Mouse (Mus musculus) MEL (cell line): Measurements from ENCODE around the gene Brsk1. TPM values are rescaled to one million over a fixed set of nuclear protein-coding genes. Genes with fewer than 3 reads are reported as not detected.

Source experiments
- DNase-seq: peaks from one replicate; pipeline ENCODE4 v3.0.0; 2011; ENCODE audit warnings: low read depth, low spot score
- H3K27ac ChIP-seq: 2 replicates; pipeline ENCODE4 v1.5.1; 2012; ENCODE audit warnings: low read depth, mild to moderate bottlenecking, control low read depth, low read length, moderate library complexity; ENCODE audit not compliant: control insufficient read depth
- H3K27me3 ChIP-seq, 2 experiments: fragments of 150-350 bp in 1 of 2; sonication (generic) in 1 of 2; 2 replicates each; pipeline ENCODE4 v1.6.1; 2012; ENCODE audit warnings: low read length in 2 of 2, mild to moderate bottlenecking in 2 of 2, improper control_type of control experiment in 1 of 2, moderate library complexity in 1 of 2; ENCODE audit not compliant: insufficient read depth in 2 of 2, control insufficient read depth in 1 of 2
- H3K36me3 ChIP-seq, 2 experiments: 2 replicates each; pipeline ENCODE4 v1.6.1; 2012 to 2014; ENCODE audit warnings: low read length in 2 of 2, improper control_type of control experiment in 1 of 2, inconsistent platforms in 1 of 2, mild to moderate bottlenecking in 1 of 2; ENCODE audit not compliant: insufficient read depth in 2 of 2, control insufficient read depth in 1 of 2
- H3K4me1 ChIP-seq, 2 experiments: fragments of 150-350 bp in 1 of 2; sonication (generic) in 1 of 2; 2 replicates each; pipeline ENCODE4 v1.6.1; 2012; ENCODE audit warnings: low read length in 2 of 2, improper control_type of control experiment in 1 of 2, mild to moderate bottlenecking in 1 of 2; ENCODE audit not compliant: insufficient read depth in 2 of 2, control insufficient read depth in 1 of 2
- H3K4me3 ChIP-seq, 2 experiments: fragments of 150-350 bp in 1 of 2; sonication (generic) in 1 of 2; 2 replicates each; pipeline ENCODE4 v1.5.1; 2012; ENCODE audit warnings: low read depth in 2 of 2, low read length in 2 of 2, mild to moderate bottlenecking in 2 of 2, moderate library complexity in 2 of 2, control low read depth in 1 of 2, improper control_type of control experiment in 1 of 2; ENCODE audit not compliant: control insufficient read depth in 1 of 2, insufficient read depth in 1 of 2
- H3K79me2 ChIP-seq: 2 replicates; pipeline ENCODE4 v1.6.1; 2012; ENCODE audit warnings: mild to moderate bottlenecking, low read length, moderate library complexity; ENCODE audit not compliant: control insufficient read depth, poor library complexity, insufficient read depth
- H3K9ac ChIP-seq: 2 replicates; pipeline ENCODE4 v1.6.1; 2012; ENCODE audit warnings: low read depth, mild to moderate bottlenecking, control low read depth, low read length, moderate library complexity; ENCODE audit not compliant: control insufficient read depth, poor library complexity, severe bottlenecking
- H3K9me3 ChIP-seq: fragments of 150-350 bp; sonication (generic); replicated peaks from 2 replicates; pipeline ENCODE4 v1.6.1; 2012; ENCODE audit warnings: mild to moderate bottlenecking, low read length, improper control_type of control experiment, moderate library complexity; ENCODE audit not compliant: insufficient read depth
- BHLHE40 ChIP-seq: IDR thresholded peaks from 2 replicates; pipeline ENCODE4 v1.6.1; 2012; ENCODE audit warnings: low read depth, mild to moderate bottlenecking, inconsistent platforms, low read length, improper control_type of control experiment, borderline replicate concordance
- CHD1 ChIP-seq: IDR thresholded peaks from 2 replicates; pipeline ENCODE4 v1.6.1; 2012; ENCODE audit warnings: low read depth, mild to moderate bottlenecking, inconsistent platforms, low read length, improper control_type of control experiment
- CHD2 ChIP-seq: IDR thresholded peaks from 2 replicates; pipeline ENCODE4 v1.6.1; 2011; ENCODE audit warnings: low read length, improper control_type of control experiment
- CTCF ChIP-seq, 3 experiments: IDR thresholded peaks in 2 of 3; conservative IDR thresholded peaks in 1 of 3; 2 replicates each; pipeline ENCODE4 v1.5.1; 2011 to 2012; ENCODE audit warnings: low read length in 3 of 3, low read depth in 2 of 3, mild to moderate bottlenecking in 2 of 3, improper control_type of control experiment in 1 of 3, inconsistent platforms in 1 of 3, mixed read lengths in 1 of 3, moderate library complexity in 1 of 3; ENCODE audit not compliant: control insufficient read depth in 1 of 3, insufficient read depth in 1 of 3, poor library complexity in 1 of 3, severe bottlenecking in 1 of 3
- ELF1 ChIP-seq: IDR thresholded peaks from 2 replicates; pipeline ENCODE4 v1.6.1; 2014; ENCODE audit warnings: low read depth, mild to moderate bottlenecking, inconsistent platforms, low read length, improper control_type of control experiment, moderate library complexity
- ETS1 ChIP-seq: IDR thresholded peaks from 2 replicates; pipeline ENCODE4 v1.6.1; 2012; ENCODE audit warnings: low read depth, mild to moderate bottlenecking, inconsistent platforms, low read length, improper control_type of control experiment, moderate library complexity
- GATA1 ChIP-seq: IDR thresholded peaks from 2 replicates; pipeline ENCODE4 v1.6.1; 2011; ENCODE audit warnings: low read depth, low read length, improper control_type of control experiment
- MAFK ChIP-seq: IDR thresholded peaks from 2 replicates; pipeline ENCODE4 v1.6.1; 2011; ENCODE audit warnings: low read depth, mild to moderate bottlenecking, low read length, improper control_type of control experiment, borderline replicate concordance
- MXI1 ChIP-seq: IDR thresholded peaks from 2 replicates; pipeline ENCODE4 v1.6.1; 2011; ENCODE audit warnings: mild to moderate bottlenecking, low read depth, low read length, improper control_type of control experiment
- NELFE ChIP-seq: IDR thresholded peaks from 2 replicates; pipeline ENCODE4 v1.6.1; 2011; ENCODE audit warnings: low read depth, low read length, improper control_type of control experiment
- SMC3 ChIP-seq: IDR thresholded peaks from 2 replicates; pipeline ENCODE4 v1.6.1; 2011; ENCODE audit warnings: low read depth, low read length, improper control_type of control experiment
- TBP ChIP-seq: IDR thresholded peaks from 2 replicates; pipeline ENCODE4 v1.8.0; 2011; ENCODE audit warnings: low read depth, low read length, improper control_type of control experiment
- UBTF ChIP-seq: IDR thresholded peaks from 2 replicates; pipeline ENCODE4 v1.6.1; 2012; ENCODE audit warnings: low read depth, mild to moderate bottlenecking, inconsistent platforms, low read length, improper control_type of control experiment, moderate library complexity, borderline replicate concordance; ENCODE audit not compliant: insufficient read depth
- USF1 ChIP-seq: IDR thresholded peaks from 2 replicates; pipeline ENCODE4 v1.6.1; 2014; ENCODE audit warnings: low read depth, mild to moderate bottlenecking, inconsistent platforms, low read length, improper control_type of control experiment, moderate library complexity
- ZC3H11A ChIP-seq: IDR thresholded peaks from 2 replicates; pipeline ENCODE4 v1.6.1; 2012; ENCODE audit warnings: low read depth, mild to moderate bottlenecking, inconsistent platforms, low read length, improper control_type of control experiment
- ZKSCAN1 ChIP-seq: IDR thresholded peaks from 2 replicates; pipeline ENCODE4 v1.6.1; 2012; ENCODE audit warnings: low read depth, mild to moderate bottlenecking, inconsistent platforms, low read length, improper control_type of control experiment, moderate library complexity
- polyA plus RNA-seq, 2 experiments: library from polyadenylated mRNA; stranded (reverse) in 1 of 2; unstranded in 1 of 2; fragments of >175 nt in 1 of 2; fragments of >200 nt in 1 of 2; gene quantifications; 2 replicates each; pipeline versions ENCODE4 v1.2.1 to v1.2.4; 2012; ENCODE audit warnings: low replicate concordance in 2 of 2, low read depth in 1 of 2; ENCODE audit not compliant: insufficient read length in 2 of 2, insufficient read depth in 1 of 2, missing spikeins in 1 of 2
- total RNA-seq: library from RNA; depleted of rRNA; stranded (reverse); fragments of 300-350 nt; gene quantifications from 2 replicates; pipeline ENCODE4 v1.2.3, GENCODE M21; 2012

Brsk1 gene
- total and polyA plus RNA-seq, 3 experiments, result 0.06 TPM; not detected in 2

DNA sequence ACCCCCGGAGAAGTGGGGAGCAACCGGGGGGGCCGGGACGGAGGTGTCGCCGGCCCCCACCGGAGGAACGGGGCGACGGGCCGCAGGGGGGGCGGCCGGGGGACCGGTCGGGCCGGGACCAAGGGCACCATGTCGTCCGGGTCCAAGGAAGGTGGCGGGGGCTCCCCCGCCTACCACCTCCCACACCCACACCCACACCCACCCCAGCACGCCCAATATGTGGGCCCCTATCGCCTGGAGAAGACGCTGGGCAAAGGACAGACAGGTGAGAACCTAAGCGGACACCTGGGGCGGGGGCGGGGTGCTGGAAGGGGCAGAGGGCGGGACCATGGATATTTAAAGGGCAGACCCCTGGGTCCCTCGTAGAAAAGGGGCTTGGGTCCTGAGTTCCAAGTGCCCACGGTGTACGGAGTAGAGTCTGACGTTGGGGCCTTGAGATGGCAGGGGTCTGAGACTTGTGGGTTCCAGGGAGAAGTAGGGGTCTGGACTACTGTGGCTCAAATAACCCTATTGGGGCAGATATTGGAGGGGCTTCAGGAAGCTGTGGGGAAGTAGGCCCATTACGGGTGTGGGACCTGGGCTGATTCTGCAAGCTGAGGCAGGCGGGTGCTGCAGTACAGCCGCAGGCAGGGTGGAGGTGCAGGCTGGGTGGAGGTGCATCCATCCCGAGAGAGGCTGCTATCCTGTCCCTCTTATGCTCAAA is 698 bp downstream of the Brsk1 start:
- no peaks in the 10 kb centered on the region for H3K36me3 ChIP-seq
- H3K9ac ChIP-seq, result no peak overlapping the region
- no peak for DNase-seq
- H3K4me1 ChIP-seq, result no peaks in the 10 kb centered on the region
- no peak overlapping the region for H3K4me3 ChIP-seq
- H3K27ac ChIP-seq, result no peak overlapping the region
- no peaks in the 10 kb centered on the region for H3K9me3 ChIP-seq
- TF ChIP-seq MXI1, result no peak
- no peak for TF ChIP-seq ELF1
- no peak for TF ChIP-seq TBP
- no peak for TF ChIP-seq MAFK
- no peak for TF ChIP-seq BHLHE40
- TF ChIP-seq GATA1, result no peak
- no peak for TF ChIP-seq NELFE
- no peak for TF ChIP-seq SMC3
- no peak for TF ChIP-seq ZKSCAN1
- no peak for TF ChIP-seq CTCF (IDR thresholded peaks at IDR 0.05 in 2 of 3, conservative IDR thresholded peaks at IDR 0.05 in 1 of 3; ENCODE audit: control insufficient read depth in 1 of 3, insufficient read depth in 1 of 3, low read depth in 2 of 3, low read length in 3 of 3, poor library complexity in 1 of 3, severe bottlenecking in 1 of 3)
- no peak for TF ChIP-seq UBTF
- TF ChIP-seq ETS1, result no peak
- TF ChIP-seq ZC3H11A, result no peak
- TF ChIP-seq CHD2, result no peak
- no peaks in the 10 kb centered on the region for H3K79me2 ChIP-seq
- H3K27me3 ChIP-seq, result no peaks in the 10 kb centered on the region

DNA sequence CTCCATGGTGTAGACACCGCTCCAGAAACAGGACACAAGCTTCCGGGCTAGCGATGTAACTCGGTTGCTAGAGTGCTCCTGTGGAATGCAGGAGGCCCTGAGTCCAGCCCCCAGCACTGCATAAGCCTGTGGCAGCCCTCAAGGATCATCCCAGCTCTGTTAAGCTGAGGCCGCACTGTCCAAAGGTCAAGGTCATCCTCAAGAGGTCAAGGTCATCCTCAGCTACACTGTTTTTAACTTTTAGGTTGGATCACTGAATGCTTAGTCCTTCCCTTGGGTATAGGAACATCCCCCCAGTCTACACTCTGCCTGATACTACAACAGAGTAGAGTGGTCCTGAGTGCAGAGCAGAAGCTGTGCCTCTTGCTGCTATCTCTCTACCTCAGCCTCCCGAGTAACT is 2.6 kb downstream of the Brsk1 start:
- H3K36me3 ChIP-seq, result no peaks in the 10 kb centered on the region
- H3K9me3 ChIP-seq, result no peaks in the 10 kb centered on the region
- DNase-seq, result no peak
- no peak overlapping the region for H3K4me3 ChIP-seq
- H3K27me3 ChIP-seq, result no peaks in the 10 kb centered on the region; a peak in 1 of 4 replicates
- no peaks in the 10 kb centered on the region for H3K79me2 ChIP-seq
- no peak overlapping the region for H3K9ac ChIP-seq
- no peaks in the 10 kb centered on the region for H3K4me1 ChIP-seq
- no peak for TF ChIP-seq MAFK
- TF ChIP-seq CHD1, result no peak
- no peak overlapping the region for H3K27ac ChIP-seq

DNA sequence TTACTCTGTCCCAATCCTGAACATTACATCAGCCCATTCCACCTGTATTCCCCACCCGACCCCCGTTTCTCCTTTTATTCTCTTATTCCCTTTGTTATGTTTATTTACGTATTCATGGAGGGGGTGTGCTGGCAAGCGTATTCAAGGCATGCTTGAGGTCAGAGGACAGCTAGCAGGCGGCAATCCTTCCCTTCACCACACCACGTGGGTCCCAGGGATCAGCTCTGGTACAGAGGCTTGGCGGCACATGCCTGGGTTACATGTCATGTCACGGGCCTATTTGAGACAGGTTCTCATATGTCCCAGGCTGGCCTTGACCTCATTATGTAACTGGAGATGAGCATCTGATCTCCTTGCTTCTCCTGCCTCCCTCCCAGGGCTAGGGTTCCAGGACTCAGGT is 11.9 kb downstream of the Brsk1 start:
- H3K79me2 ChIP-seq, result no peaks in the 10 kb centered on the region
- no peak for DNase-seq
- TF ChIP-seq USF1 (no peak), TBP (no peak), ZC3H11A (no peak)
- TF ChIP-seq, all 39 proteins: peak for 0
- no peaks in the 10 kb centered on the region for H3K36me3 ChIP-seq
- no peaks in the 10 kb centered on the region for H3K4me1 ChIP-seq
- no peak overlapping the region for H3K9ac ChIP-seq
- H3K27me3 ChIP-seq, result peaks cover 4 to 12% of the 10 kb centered on the region in 2 experiments
- no peak overlapping the region for H3K27ac ChIP-seq
- no peak overlapping the region for H3K4me3 ChIP-seq
- H3K9me3 ChIP-seq, result no peaks in the 10 kb centered on the region
